Mouse (Mus musculus): ENCODE data around the gene Hoxb7.

Hoxb7 gene

GRCm38 (mm10) chr11:96334998-96335397, 48.6 kb downstream of the Hoxb7 start:
- DNase-seq (ENCODE audit: low spot score) = no peak

GRCm38 (mm10) chr11:96336597-96336996, 50.2 kb downstream of the Hoxb7 start:
- DNase-seq (ENCODE audit: low spot score) = no peak

GRCm38 (mm10) chr11:96337026-96337425, 50.6 kb downstream of the Hoxb7 start:
- DNase-seq (ENCODE audit: low spot score) = no peak

- no peak for DNase-seq (ENCODE audit: low spot score)
Observed at GRCm38 (mm10) chr11:96338957-96339855, 52.8 kb downstream of the Hoxb7 start.

All from layer of hippocampus, adult 11-12 months (tissue).